Mouse (Mus musculus) T-cell, adult 2 months (primary cell): ENCODE results near the gene Smim13.

Experiments
- DNase-seq: peaks from one replicate; pipeline ENCODE4 v3.0.0; 2022; ENCODE audit warnings: low spot score

The Smim13 gene

GRCm38 (mm10) chr13:41291466-41291974, 41.9 kb downstream of the Smim13 start:
- DNase-seq: no peak

DNA sequence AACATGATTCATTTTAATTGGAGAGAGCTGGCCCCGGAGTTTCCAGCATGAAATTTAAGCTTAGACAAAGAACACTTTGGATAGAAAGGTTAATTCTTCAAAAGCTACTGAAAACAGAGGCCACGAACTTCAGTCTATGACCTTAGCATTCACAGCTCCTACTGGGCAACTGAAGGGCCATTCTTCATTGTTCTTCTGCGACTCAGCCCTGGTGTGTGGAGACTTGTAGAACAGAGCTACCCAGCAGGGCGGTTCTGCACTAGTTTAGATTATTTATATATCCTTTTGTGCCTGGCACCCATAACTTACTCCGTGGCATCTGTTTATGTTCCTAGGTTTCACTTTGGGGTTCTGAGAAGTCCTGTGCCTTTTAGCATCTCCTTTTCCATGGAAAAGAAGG, 44.0 kb downstream of the Smim13 start:
- no peak for DNase-seq

- no peak for DNase-seq
Observed at GRCm38 (mm10) chr13:41295886-41296285, 46.2 kb downstream of the Smim13 start.

- no peak for DNase-seq
Observed at GRCm38 (mm10) chr13:41296396-41296795, 46.8 kb downstream of the Smim13 start.

DNA sequence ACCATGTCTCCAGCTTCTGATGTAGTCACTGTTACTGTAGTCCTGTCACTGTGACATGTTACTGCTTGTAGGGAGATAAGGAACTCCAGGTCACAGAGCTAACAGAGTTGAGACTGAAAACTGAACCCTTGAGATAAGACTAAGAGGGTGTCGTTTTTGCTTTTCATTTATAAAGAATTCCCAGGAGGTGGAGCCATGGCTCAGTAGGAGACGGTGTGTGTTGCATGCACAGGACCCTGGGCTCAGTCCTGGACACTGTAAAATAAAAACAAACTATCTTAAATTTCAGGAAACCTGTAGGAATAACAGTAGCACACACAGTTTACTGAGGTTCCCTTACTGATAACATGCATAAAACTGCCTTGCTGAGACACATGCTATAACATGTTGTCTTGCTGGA, 48.9 kb downstream of the Smim13 start:
- DNase-seq: no peak

DNA sequence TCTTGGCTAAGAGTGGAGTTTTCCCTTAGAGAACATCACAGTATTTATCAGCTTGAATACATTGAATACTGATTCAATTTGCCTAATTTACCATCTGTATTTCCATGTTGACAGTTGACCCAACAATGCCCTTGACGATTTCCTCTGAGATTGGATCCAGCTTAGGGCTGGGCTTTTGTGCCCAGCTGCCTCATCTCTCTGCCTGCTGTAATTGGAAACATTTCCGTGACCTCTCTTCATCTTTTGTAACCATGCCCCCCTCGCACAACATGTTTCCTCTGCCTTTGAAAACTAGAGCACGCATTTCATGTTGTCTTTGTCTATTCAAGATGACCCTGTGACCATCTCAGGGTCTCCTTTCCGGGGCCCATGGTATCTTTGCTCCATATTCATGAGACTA, 49.4 kb downstream of the Smim13 start:
- DNase-seq: no peak

GRCm38 (mm10) chr13:41300037-41300436, 50.4 kb downstream of the Smim13 start:
- DNase-seq: no peak

GRCm38 (mm10) chr13:41302716-41303115, 53.1 kb downstream of the Smim13 start:
- DNase-seq: peak; percentile 78

DNA sequence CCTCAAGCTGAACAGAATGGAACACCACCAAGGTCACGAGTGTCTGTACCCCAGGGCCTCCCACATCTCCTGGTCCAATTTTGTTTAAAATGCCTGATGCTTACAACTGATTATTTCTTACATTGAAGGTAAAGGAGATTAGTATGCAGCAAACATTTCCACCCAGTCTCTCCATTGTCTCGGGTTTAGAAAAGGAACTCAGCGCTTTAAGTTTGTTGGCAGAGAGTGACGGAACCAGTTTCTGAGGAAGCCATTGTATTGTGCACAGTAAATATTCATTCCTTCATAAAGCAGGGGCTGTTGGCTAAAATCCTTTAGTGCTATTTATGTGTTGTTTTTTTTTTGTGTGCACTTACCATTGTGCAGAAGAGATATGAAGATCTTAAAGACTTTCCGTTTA, 71.1 kb downstream of the Smim13 start:
- no peak for DNase-seq

DNA sequence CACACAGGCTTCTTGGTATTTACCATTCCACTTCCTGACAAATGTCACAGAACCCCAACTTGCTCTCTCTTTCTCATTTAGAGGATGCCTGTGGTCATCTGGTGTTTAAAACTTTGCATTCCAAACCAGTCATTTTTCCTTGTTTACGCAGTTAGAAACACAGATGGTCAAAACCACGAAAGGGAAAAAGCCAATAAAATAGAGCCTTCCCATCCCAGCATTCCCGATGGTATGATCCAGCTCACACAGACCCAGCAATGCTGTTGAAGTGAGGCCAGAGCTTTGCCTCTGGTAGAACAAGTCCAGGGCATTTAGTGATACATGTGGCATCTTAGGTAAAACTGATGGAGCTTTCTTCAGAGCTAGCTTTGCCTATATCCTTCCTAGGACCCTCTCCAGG, 71.8 kb downstream of the Smim13 start:
- DNase-seq: no peak

DNA sequence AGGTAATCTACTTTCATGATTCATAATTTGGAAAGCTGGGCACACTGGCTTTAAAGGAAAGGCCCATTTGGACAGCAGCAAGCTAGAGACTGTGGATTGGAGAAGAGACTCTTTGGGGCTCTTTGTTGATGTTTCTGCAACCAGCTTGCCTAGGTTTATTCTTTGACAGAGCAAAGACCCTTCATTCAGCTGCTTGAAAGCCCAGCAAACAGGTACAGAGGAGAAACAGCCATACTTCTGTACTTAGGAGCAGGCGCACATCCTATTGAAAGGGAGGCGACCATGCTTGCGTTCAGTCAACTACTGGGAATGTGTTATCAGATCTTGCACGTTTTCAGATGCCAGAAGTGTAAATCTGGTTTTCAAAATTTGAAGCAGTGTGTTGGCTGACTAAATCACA, 75.0 kb downstream of the Smim13 start:
- DNase-seq: no peak

GRCm38 (mm10) chr13:41325346-41325745, 75.7 kb downstream of the Smim13 start:
- DNase-seq: no peak

- no peak for DNase-seq
Observed at GRCm38 (mm10) chr13:41326134-41326533, 76.5 kb downstream of the Smim13 start.
